Mouse (Mus musculus): ENCODE data around the gene Frmd4a.

GRCm38 (mm10) chr2:4393046-4393445 is 375.5 kb downstream of the Frmd4a start:
- TF ChIP-seq CTCF (IDR thresholded peaks at IDR 0.05; ENCODE audit: borderline replicate concordance, extremely low read depth, insufficient read depth, insufficient read length): no peak
- TF ChIP-seq POLR2A (IDR thresholded peaks at IDR 0.05; ENCODE audit: borderline replicate concordance, extremely low read depth, insufficient read depth, insufficient read length, poor library complexity, severe bottlenecking): no peak
